Mouse (Mus musculus) MEL (cell line): ENCODE data around the gene Ccdc97.

ENCODE experiments used
- CTCF ChIP-seq, 3 experiments: IDR thresholded peaks in 2 of 3; conservative IDR thresholded peaks in 1 of 3; 2 replicates each; pipeline ENCODE4 v1.5.1; 2011 to 2012; ENCODE audit warnings: low read length in 3 of 3, low read depth in 2 of 3, mild to moderate bottlenecking in 2 of 3, improper control_type of control experiment in 1 of 3, inconsistent platforms in 1 of 3, mixed read lengths in 1 of 3, moderate library complexity in 1 of 3; ENCODE audit not compliant: control insufficient read depth in 1 of 3, insufficient read depth in 1 of 3, poor library complexity in 1 of 3, severe bottlenecking in 1 of 3
- ELF1 ChIP-seq: IDR thresholded peaks from 2 replicates; pipeline ENCODE4 v1.6.1; 2014; ENCODE audit warnings: low read depth, mild to moderate bottlenecking, inconsistent platforms, low read length, improper control_type of control experiment, moderate library complexity
- RAD21 ChIP-seq: IDR thresholded peaks from 2 replicates; pipeline ENCODE4 v1.6.1; 2011; ENCODE audit warnings: mild to moderate bottlenecking, low read depth, low read length, improper control_type of control experiment
- RCOR1 ChIP-seq: IDR thresholded peaks from 2 replicates; pipeline ENCODE4 v1.6.1; 2012; ENCODE audit warnings: low read depth, mild to moderate bottlenecking, inconsistent platforms, low read length, improper control_type of control experiment

DNA sequence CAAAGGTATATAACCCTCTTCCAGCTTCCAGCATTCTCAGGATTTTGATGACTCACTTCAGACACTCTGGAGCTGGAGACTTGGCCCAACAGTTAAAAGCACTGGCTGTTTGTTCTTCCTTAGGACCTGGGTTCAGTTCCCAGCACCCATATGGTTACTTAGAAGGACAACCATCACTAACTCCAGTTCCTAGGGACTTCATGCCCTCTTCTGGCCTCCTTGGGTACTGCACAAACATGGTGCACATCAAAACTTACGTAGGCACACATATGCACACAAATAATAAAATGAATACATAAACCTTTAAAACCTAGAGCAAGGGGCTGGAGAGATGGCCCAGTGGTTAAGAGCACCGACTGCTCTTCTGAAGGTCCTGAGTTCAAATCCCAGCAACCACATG is 16.5 kb downstream of the Ccdc97 start:
- TF ChIP-seq RCOR1 (no peak), RAD21 (peak; percentile 15), CTCF (IDR thresholded peaks at IDR 0.05 in 2 of 3, conservative IDR thresholded peaks at IDR 0.05 in 1 of 3; ENCODE audit: control insufficient read depth in 1 of 3, insufficient read depth in 1 of 3, low read depth in 2 of 3, low read length in 3 of 3, poor library complexity in 1 of 3, severe bottlenecking in 1 of 3) (peak; percentile 30 to 46 (median 40); a peak in 5 of 6 replicates), ELF1 (no peak)
